Comparison of ENCODE assay signal across 8 mouse cellular contexts in genomic region chr7:122940371-122941075, GRCm38 (mm10). TPM values are rescaled to one million over a fixed set of nuclear protein-coding genes. Genes with fewer than 3 reads are reported as not detected.
DNase-seq lines count a peak whose midpoint lies in the region; ATAC-seq lines count a peak whose summit lies in the region.

No protein-coding gene starts in this region.

- peak overlapping the region; percentile 34 for H3K4me3 ChIP-seq in heart, embryonic 12.5 days
- no peak overlapping the region for H3K4me3 ChIP-seq in embryonic facial prominence, embryonic 15.5 days (replicated peaks)
- peak overlapping the region; percentile 16; the same call in 1 of the 2 replicates for H3K4me3 ChIP-seq in limb, embryonic 15.5 days

- H3K27ac ChIP-seq in heart, embryonic 12.5 days (ENCODE audit: poor library complexity, severe bottlenecking): no peak overlapping the region
- H3K27ac ChIP-seq in embryonic facial prominence, embryonic 15.5 days (replicated peaks): no peak overlapping the region
- no peak overlapping the region for H3K27ac ChIP-seq in limb, embryonic 15.5 days

- no peaks in the 10 kb centered on the region for H3K27me3 ChIP-seq in heart, embryonic 12.5 days (replicated peaks)
- H3K27me3 ChIP-seq in embryonic facial prominence, embryonic 15.5 days: no peaks in the 10 kb centered on the region
- no peaks in the 10 kb centered on the region for H3K27me3 ChIP-seq in limb, embryonic 15.5 days

- peak overlapping the region; percentile 63 for H3K4me2 ChIP-seq in heart, embryonic 12.5 days
- H3K4me2 ChIP-seq in embryonic facial prominence, embryonic 15.5 days (replicated peaks): peak overlapping the region; percentile 29
- peak overlapping the region; percentile 17; the same call in 1 of the 2 replicates for H3K4me2 ChIP-seq in limb, embryonic 15.5 days

- no peak for ATAC-seq in heart, embryonic 12.5 days (ENCODE audit: insufficient number of reproducible peaks, low FRiP score)
- ATAC-seq in embryonic facial prominence, embryonic 15.5 days (ENCODE audit: insufficient number of reproducible peaks, low FRiP score, low TSS enrichment, low read depth): no peak
- ATAC-seq in limb, embryonic 15.5 days (ENCODE audit: insufficient number of reproducible peaks, low FRiP score, low TSS enrichment, low read depth): no peak

- 10% methylated on average over 12 of the region's 12 CpGs for WGBS in heart, embryonic 12.5 days
- WGBS in embryonic facial prominence, embryonic 15.5 days: 16% methylated on average over 12 of the region's 12 CpGs
- 14% methylated on average over 12 of the region's 12 CpGs for WGBS in limb, embryonic 15.5 days

- peak overlapping the region; percentile 33; the same call in 1 of the 2 replicates for H3K9ac ChIP-seq in heart, embryonic 12.5 days
- no peak overlapping the region for H3K9ac ChIP-seq in embryonic facial prominence, embryonic 15.5 days
- no peak overlapping the region for H3K9ac ChIP-seq in limb, embryonic 15.5 days

- intact Hi-C loops in gastrocnemius, postnatal 14 days (cut with DNase I; ENCODE audit: low total_unique reads): loop anchor here (10.0 kb wide), 1 partner anchor 64 kb away; no protein-coding TSS in a partner anchor

- H3K9me3 ChIP-seq in heart, embryonic 12.5 days (replicated peaks): 0 out of 2 replicates have a peak, but pooled peaks cover 10% of the 10 kb centered on the region
- H3K9me3 ChIP-seq in embryonic facial prominence, embryonic 15.5 days (replicated peaks): no peaks in the 10 kb centered on the region
- H3K9me3 ChIP-seq in limb, embryonic 15.5 days: no peaks in the 10 kb centered on the region

- no peak for DNase-seq in heart, postnatal 4 days
- peak; percentile 50 to 52 for DNase-seq in natural killer cell, adult 2 months (ENCODE audit: low spot score in 2 of 2)
- no peak for DNase-seq in layer of hippocampus, adult 9-11 months
- no peak for DNase-seq in adrenal gland, adult 2 months
- DNase-seq in gastrocnemius, postnatal 14 days: no peak

- no peaks in the 10 kb centered on the region; the same call in 1 of the 2 replicates for H3K4me1 ChIP-seq in heart, embryonic 12.5 days (replicated peaks)
- H3K4me1 ChIP-seq in embryonic facial prominence, embryonic 15.5 days: no peaks in the 10 kb centered on the region
- H3K4me1 ChIP-seq in limb, embryonic 15.5 days: no peaks in the 10 kb centered on the region

- H3K36me3 ChIP-seq in heart, embryonic 12.5 days: no peaks in the 10 kb centered on the region
- H3K36me3 ChIP-seq in embryonic facial prominence, embryonic 15.5 days: no peaks in the 10 kb centered on the region
- no peaks in the 10 kb centered on the region for H3K36me3 ChIP-seq in limb, embryonic 15.5 days

RNA-seq across cellular contexts. Expression of gene Rbbp6, which starts 25.0 kb away (rescaled TPM):
- polyA plus RNA-seq in heart, embryonic 12.5 days (2016; fragmentation: Nextera tagmentation; extraction: Ambion mirVana): 23.5 and 24.3 TPM in 2 replicates
- total RNA-seq in heart, postnatal 4 days (2021): 10 to 100 TPM; 53.5 to 56.2 TPM
- 27.5 and 29.2 TPM in 2 replicates for polyA plus RNA-seq in embryonic facial prominence, embryonic 15.5 days (2015; fragmentation: Nextera tagmentation; extraction: Ambion mirVana)
- 22.9 and 24.4 TPM in 2 replicates for polyA plus RNA-seq in limb, embryonic 15.5 days (2015; fragmentation: Nextera tagmentation; extraction: Ambion mirVana)
- 10 to 100 TPM; 43.8 to 82.9 TPM for total RNA-seq in adrenal gland, adult 2 months (2021)
- 5.5 and 8.0 TPM in 2 replicates for polyA plus RNA-seq in adrenal gland, adult 2 months (2012; rRNA removed)
- total RNA-seq in gastrocnemius, postnatal 14 days (2021): 10 to 100 TPM; 22.9 to 23.4 TPM

Comparison
In these comparisons a context has a peak if more than half of its experiments do, and no peak if none do; other contexts are left out.
1. DNase-seq: peak in natural killer cell, adult 2 months (2 of 2); none in heart, postnatal 4 days (single experiment), layer of hippocampus, adult 9-11 months (single experiment), adrenal gland, adult 2 months (single experiment) and gastrocnemius, postnatal 14 days (single experiment).
2. Peak in every context shown above with its lines, with median percentiles within 50 percentile points of each other: H3K4me2 ChIP-seq.